Mouse (Mus musculus): ENCODE data around the gene Nudt22. TPM values are rescaled to one million over a fixed set of nuclear protein-coding genes. Genes with fewer than 3 reads are reported as not detected.

Gene Nudt22
- polyA plus RNA-seq, 1 experiment from 2014 or later: 20.2 TPM

- peak; percentile 52 for ATAC-seq
- Histone ChIP-seq H3K27ac (peak overlapping the region; percentile 97), H3K4me3 (replicated peaks) (peak overlapping the region; percentile 62), H3K27me3 (no peaks in the 10 kb centered on the region), H3K9me3 (no peaks in the 10 kb centered on the region), H3K4me2 (replicated peaks) (peak overlapping the region; percentile 99), H3K9ac (replicated peaks) (peak overlapping the region; percentile 84), H3K4me1 (replicated peaks) (peaks cover 25% of the 10 kb centered on the region), H3K36me3 (peaks cover 15% of the 10 kb centered on the region; the same call in 1 of the 2 replicates)
- WGBS: under 1% methylated on average over 28 of the region's 28 CpGs
These were observed 45.2 kb downstream of the Nudt22 start for GRCm38 (mm10) chr19:6950613-6951153.

- Histone ChIP-seq H3K9ac (replicated peaks) (peak overlapping the region; percentile 84), H3K27ac (peak overlapping the region; percentile 97), H3K9me3 (no peaks in the 10 kb centered on the region), H3K4me3 (replicated peaks) (peak overlapping the region; percentile 62), H3K4me2 (replicated peaks) (peak overlapping the region; percentile 99), H3K36me3 (peaks cover 12% of the 10 kb centered on the region; the same call in 1 of the 2 replicates), H3K27me3 (no peaks in the 10 kb centered on the region), H3K4me1 (replicated peaks) (peaks cover 25% of the 10 kb centered on the region)
- WGBS: 53% methylated on average over 5 of the region's 5 CpGs
- ATAC-seq: no peak
These were observed 46.0 kb downstream of the Nudt22 start for GRCm38 (mm10) chr19:6949951-6950350.

GRCm38 (mm10) chr19:6949532-6949931 lies 46.4 kb downstream of the Nudt22 start:
- H3K9me3 ChIP-seq: no peaks in the 10 kb centered on the region
- H3K4me3 ChIP-seq (replicated peaks): no peak overlapping the region; the same call in 1 of the 2 replicates
- H3K4me2 ChIP-seq (replicated peaks): peak overlapping the region; percentile 99; the same call in 1 of the 2 replicates
- H3K27me3 ChIP-seq: no peaks in the 10 kb centered on the region
- WGBS: 91% methylated on average over 5 of the region's 5 CpGs
- no peak for ATAC-seq
- peaks cover 25% of the 10 kb centered on the region for H3K4me1 ChIP-seq (replicated peaks)
- H3K9ac ChIP-seq (replicated peaks): no peak overlapping the region
- H3K27ac ChIP-seq: no peak overlapping the region
- peaks cover 9% of the 10 kb centered on the region; the same call in 1 of the 2 replicates for H3K36me3 ChIP-seq

- H3K4me2 ChIP-seq (replicated peaks): no peak overlapping the region
- peaks cover 31% of the 10 kb centered on the region for H3K4me1 ChIP-seq (replicated peaks)
- no peaks in the 10 kb centered on the region for H3K9me3 ChIP-seq
- no peaks in the 10 kb centered on the region for H3K27me3 ChIP-seq
- 86% methylated on average over 4 of the region's 4 CpGs for WGBS
- no peak for ATAC-seq
- H3K4me3 ChIP-seq (replicated peaks): no peak overlapping the region
- H3K36me3 ChIP-seq: peaks cover 4% of the 10 kb centered on the region; the same call in 1 of the 2 replicates
- no peak overlapping the region for H3K9ac ChIP-seq (replicated peaks)
- H3K27ac ChIP-seq: no peak overlapping the region
These were observed 47.7 kb downstream of the Nudt22 start for GRCm38 (mm10) chr19:6948186-6948585.

- no peaks in the 10 kb centered on the region for H3K27me3 ChIP-seq
- H3K36me3 ChIP-seq: peaks cover 4% of the 10 kb centered on the region; the same call in 1 of the 2 replicates
- no peak overlapping the region for H3K9ac ChIP-seq (replicated peaks)
- no peak overlapping the region for H3K4me3 ChIP-seq (replicated peaks)
- WGBS: 64% methylated on average over 4 of the region's 4 CpGs
- no peak overlapping the region for H3K4me2 ChIP-seq (replicated peaks)
- H3K9me3 ChIP-seq: no peaks in the 10 kb centered on the region
- peaks cover 31% of the 10 kb centered on the region for H3K4me1 ChIP-seq (replicated peaks)
- no peak for ATAC-seq
- H3K27ac ChIP-seq: no peak overlapping the region
These were observed 48.2 kb downstream of the Nudt22 start for GRCm38 (mm10) chr19:6947742-6948141.

GRCm38 (mm10) chr19:6943709-6944108 lies 52.2 kb downstream of the Nudt22 start:
- 95% methylated on average over 6 of the region's 6 CpGs for WGBS

More at GRCm38 (mm10) chr19:6943709-6944108, 52.2 kb downstream of the Nudt22 start:
- no peaks in the 10 kb centered on the region for H3K9me3 ChIP-seq
- peaks cover 4% of the 10 kb centered on the region; the same call in 1 of the 2 replicates for H3K36me3 ChIP-seq
- no peaks in the 10 kb centered on the region for H3K27me3 ChIP-seq
- H3K4me2 ChIP-seq (replicated peaks): no peak overlapping the region
- peaks cover 38% of the 10 kb centered on the region for H3K4me1 ChIP-seq (replicated peaks)
- H3K27ac ChIP-seq: no peak overlapping the region
- no peak for ATAC-seq
- no peak overlapping the region for H3K4me3 ChIP-seq (replicated peaks)
- no peak overlapping the region for H3K9ac ChIP-seq (replicated peaks)

Other genes with a start within 250 kb of the Nudt22 start
- 4.9 and 5.4 TPM in 2 replicates for gene Rps6ka4, start 155.5 kb downstream of the Nudt22 start, polyA plus RNA-seq (2015; fragmentation: Nextera tagmentation; extraction: Ambion mirVana)
- 0.22 and 0.51 TPM in 2 replicates for gene Ccdc88b, start 137.9 kb downstream of the Nudt22 start, polyA plus RNA-seq (2015; fragmentation: Nextera tagmentation; extraction: Ambion mirVana)
- gene Trmt112, start 86.4 kb downstream of the Nudt22 start, polyA plus RNA-seq (2015; fragmentation: Nextera tagmentation; extraction: Ambion mirVana): 136 and 139 TPM in 2 replicates
- 231 and 236 TPM in 2 replicates for gene Prdx5, start 86.0 kb downstream of the Nudt22 start, polyA plus RNA-seq (2015; fragmentation: Nextera tagmentation; extraction: Ambion mirVana)
- gene Esrra, start 74.3 kb downstream of the Nudt22 start, polyA plus RNA-seq (2015; fragmentation: Nextera tagmentation; extraction: Ambion mirVana): 14.5 and 18.3 TPM in 2 replicates
- 0.55 TPM in 1 of 2 replicates, not detected in the other for gene Catsperz, start 70.7 kb downstream of the Nudt22 start, polyA plus RNA-seq (2015; fragmentation: Nextera tagmentation; extraction: Ambion mirVana)
- 0.28 and 0.79 TPM in 2 replicates for gene Kcnk4, start 61.6 kb downstream of the Nudt22 start, polyA plus RNA-seq (2015; fragmentation: Nextera tagmentation; extraction: Ambion mirVana)
- 75.5 and 84.3 TPM in 2 replicates for gene Bad, start 54.3 kb downstream of the Nudt22 start, polyA plus RNA-seq (2015; fragmentation: Nextera tagmentation; extraction: Ambion mirVana)
- 46.1 and 50.3 TPM in 2 replicates for gene Gpr137, start 53.6 kb downstream of the Nudt22 start, polyA plus RNA-seq (2015; fragmentation: Nextera tagmentation; extraction: Ambion mirVana)
- 116 and 151 TPM in 2 replicates for gene Ppp1r14b, start 21.1 kb downstream of the Nudt22 start, polyA plus RNA-seq (2015; fragmentation: Nextera tagmentation; extraction: Ambion mirVana)
- 9.6 and 11.6 TPM in 2 replicates for gene Plcb3, start 19.6 kb downstream of the Nudt22 start, polyA plus RNA-seq (2015; fragmentation: Nextera tagmentation; extraction: Ambion mirVana)
- 88.5 and 100 TPM in 2 replicates for gene Fkbp2, start 15.6 kb downstream of the Nudt22 start, polyA plus RNA-seq (2015; fragmentation: Nextera tagmentation; extraction: Ambion mirVana)
- gene Vegfb, start 8.5 kb downstream of the Nudt22 start, polyA plus RNA-seq (2015; fragmentation: Nextera tagmentation; extraction: Ambion mirVana): 23.2 and 28.3 TPM in 2 replicates
- 24.2 and 25.4 TPM in 2 replicates for gene Dnajc4, start 3.5 kb downstream of the Nudt22 start, polyA plus RNA-seq (2015; fragmentation: Nextera tagmentation; extraction: Ambion mirVana)
- 15.6 and 15.8 TPM in 2 replicates for gene Trpt1, start within 50 bp of the Nudt22 start, polyA plus RNA-seq (2015; fragmentation: Nextera tagmentation; extraction: Ambion mirVana)
- 3.9 and 4.8 TPM in 2 replicates for gene Fermt3, start 23.4 kb upstream of the Nudt22 start, polyA plus RNA-seq (2015; fragmentation: Nextera tagmentation; extraction: Ambion mirVana)
- gene Stip1, start 43.9 kb upstream of the Nudt22 start, polyA plus RNA-seq (2015; fragmentation: Nextera tagmentation; extraction: Ambion mirVana): 258 and 273 TPM in 2 replicates
- 2.9 and 3.0 TPM in 2 replicates for gene Macrod1, start 60.7 kb upstream of the Nudt22 start, polyA plus RNA-seq (2015; fragmentation: Nextera tagmentation; extraction: Ambion mirVana)
- gene Flrt1, start 109.6 kb upstream of the Nudt22 start, polyA plus RNA-seq (2015; fragmentation: Nextera tagmentation; extraction: Ambion mirVana): 8.3 and 9.2 TPM in 2 replicates
- gene Otub1, start 210.2 kb upstream of the Nudt22 start, polyA plus RNA-seq (2015; fragmentation: Nextera tagmentation; extraction: Ambion mirVana): 247 and 260 TPM in 2 replicates
- gene Cox8a, start 221.5 kb upstream of the Nudt22 start, polyA plus RNA-seq (2015; fragmentation: Nextera tagmentation; extraction: Ambion mirVana): 750 and 771 TPM in 2 replicates
- gene Naa40, start 245.1 kb upstream of the Nudt22 start, polyA plus RNA-seq (2015; fragmentation: Nextera tagmentation; extraction: Ambion mirVana): 73.7 and 74.6 TPM in 2 replicates